Mouse (Mus musculus): ENCODE measurements around the gene Intu. TPM values are rescaled to one million over a fixed set of nuclear protein-coding genes. Genes with fewer than 3 reads are reported as not detected.

Intu gene
- total and polyA plus RNA-seq, 2 experiments from 2014 or later, result 3.2 to 10.5 TPM

DNA sequence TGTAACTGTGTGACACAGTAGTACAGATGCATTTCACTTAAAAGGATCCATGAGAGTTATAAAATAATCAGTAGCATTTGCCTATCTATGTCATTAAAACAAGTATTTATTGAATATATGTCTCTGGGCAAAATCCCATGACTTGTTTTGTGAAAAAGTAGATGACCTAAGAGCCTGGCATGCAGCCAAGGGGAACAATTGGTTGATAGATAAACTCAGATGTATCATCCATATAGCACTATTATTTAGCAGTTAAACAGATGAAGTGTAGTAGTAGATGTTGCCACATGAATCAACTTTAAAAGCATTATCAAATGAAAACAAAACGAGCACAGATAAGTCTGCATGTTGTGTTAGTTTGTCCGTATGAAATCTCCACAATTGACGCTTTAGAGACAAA, 187.9 kb downstream of the Intu start:
- DNase-seq, result no peak
- Histone ChIP-seq H3K9ac (no peak overlapping the region), H3K36me3 (ENCODE audit: insufficient read depth) (no peaks in the 10 kb centered on the region), H3K27ac (ENCODE audit: low read depth, low read length) (no peak overlapping the region), H3K4me1 (ENCODE audit: insufficient read depth) (no peaks in the 10 kb centered on the region), H3K27me3 (ENCODE audit: insufficient read depth, low read length) (no peaks in the 10 kb centered on the region), H3K4me3 (ENCODE audit: low read depth, low read length) (no peak overlapping the region), H3K4me2 (ENCODE audit: low read depth) (no peak overlapping the region), H3K9me3 (ENCODE audit: low read length) (no peaks in the 10 kb centered on the region)
- TF ChIP-seq CTCF (IDR thresholded peaks at IDR 0.05; ENCODE audit: low read depth), result no peak
- ATAC-seq, result no peak
- 85% methylated on average over 3 of the region's 3 CpGs for WGBS

- TF ChIP-seq CTCF (IDR thresholded peaks at IDR 0.05; ENCODE audit: low read depth), result no peak
- no peak overlapping the region for H3K4me3 ChIP-seq (ENCODE audit: low read depth, low read length)
- DNase-seq, result no peak
- no peaks in the 10 kb centered on the region for H3K27me3 ChIP-seq (ENCODE audit: insufficient read depth, low read length)
- no peak overlapping the region for H3K27ac ChIP-seq (ENCODE audit: low read depth, low read length)
- WGBS, result 90% methylated on average over 6 of the region's 6 CpGs
- no peaks in the 10 kb centered on the region for H3K9me3 ChIP-seq (ENCODE audit: low read length)
- H3K4me2 ChIP-seq (ENCODE audit: low read depth), result no peak overlapping the region
- H3K36me3 ChIP-seq (ENCODE audit: insufficient read depth), result no peaks in the 10 kb centered on the region
- no peak overlapping the region for H3K9ac ChIP-seq
- ATAC-seq, result no peak
- no peaks in the 10 kb centered on the region for H3K4me1 ChIP-seq (ENCODE audit: insufficient read depth)
Observed at GRCm38 (mm10) chr3:40738381-40738912, 207.4 kb downstream of the Intu start.

DNA sequence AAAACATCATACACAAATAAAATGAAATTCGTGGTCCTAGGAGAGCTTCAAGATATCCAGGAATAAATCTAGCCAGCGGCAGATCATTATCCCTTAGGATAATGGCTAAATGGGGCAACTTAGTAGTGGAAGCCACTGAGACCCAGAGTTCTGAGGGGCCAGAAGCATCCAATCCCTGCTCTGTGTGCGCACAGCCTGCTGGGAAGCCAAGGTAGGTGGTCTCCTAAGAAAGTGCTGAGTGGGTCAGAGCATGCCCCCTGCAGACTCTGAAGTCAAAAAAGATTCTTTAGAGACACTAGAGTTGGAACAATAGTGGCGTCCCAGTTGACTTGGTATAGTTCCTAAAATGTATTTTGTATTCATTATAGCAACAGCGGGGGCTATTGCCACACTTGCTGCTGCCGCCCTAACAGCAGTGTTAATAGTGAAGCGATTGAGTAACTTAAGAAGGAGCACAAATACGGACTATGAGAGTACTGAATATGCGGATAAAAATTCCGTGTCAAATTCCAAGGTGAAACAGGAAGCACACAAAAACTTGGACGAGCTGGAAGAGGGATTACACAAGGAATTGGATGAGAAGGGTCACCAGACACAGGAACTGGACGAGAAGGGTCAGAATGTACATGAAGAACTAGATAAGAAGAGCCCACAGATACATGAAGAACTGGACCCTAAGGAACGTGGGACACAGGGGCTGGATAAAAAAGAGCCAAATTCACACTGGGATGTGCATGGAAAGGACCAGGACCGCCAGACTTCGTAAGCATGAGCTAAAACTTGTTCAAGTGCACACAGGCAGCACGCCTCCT, 213.1 kb downstream of the Intu start, which contains the start of gene Hspa4l:
Gene Hspa4l, plus strand, starts transcription at position 472 of the 812 bp plus-strand sequence.
- Histone ChIP-seq H3K36me3 (ENCODE audit: insufficient read depth) (no peaks in the 10 kb centered on the region), H3K4me1 (ENCODE audit: insufficient read depth) (peaks cover 10% of the 10 kb centered on the region; the same call in 1 of the 2 replicates), H3K4me2 (ENCODE audit: low read depth) (peak within 1 kb of the TSS; percentile 92), H3K9me3 (ENCODE audit: low read length) (no peaks in the 10 kb centered on the region), H3K27me3 (ENCODE audit: insufficient read depth, low read length) (no peaks in the 10 kb centered on the region), H3K4me3 (ENCODE audit: low read depth, low read length) (peak within 1 kb of the TSS; percentile 87), H3K9ac (peak within 1 kb of the TSS; percentile 87), H3K27ac (ENCODE audit: low read depth, low read length) (peak within 1 kb of the TSS; percentile 90)
- DNase-seq (no peak), ATAC-seq (no peak)
- WGBS, result 13% methylated on average over 16 of the region's 16 CpGs
- no peak for TF ChIP-seq CTCF (IDR thresholded peaks at IDR 0.05; ENCODE audit: low read depth)

DNA sequence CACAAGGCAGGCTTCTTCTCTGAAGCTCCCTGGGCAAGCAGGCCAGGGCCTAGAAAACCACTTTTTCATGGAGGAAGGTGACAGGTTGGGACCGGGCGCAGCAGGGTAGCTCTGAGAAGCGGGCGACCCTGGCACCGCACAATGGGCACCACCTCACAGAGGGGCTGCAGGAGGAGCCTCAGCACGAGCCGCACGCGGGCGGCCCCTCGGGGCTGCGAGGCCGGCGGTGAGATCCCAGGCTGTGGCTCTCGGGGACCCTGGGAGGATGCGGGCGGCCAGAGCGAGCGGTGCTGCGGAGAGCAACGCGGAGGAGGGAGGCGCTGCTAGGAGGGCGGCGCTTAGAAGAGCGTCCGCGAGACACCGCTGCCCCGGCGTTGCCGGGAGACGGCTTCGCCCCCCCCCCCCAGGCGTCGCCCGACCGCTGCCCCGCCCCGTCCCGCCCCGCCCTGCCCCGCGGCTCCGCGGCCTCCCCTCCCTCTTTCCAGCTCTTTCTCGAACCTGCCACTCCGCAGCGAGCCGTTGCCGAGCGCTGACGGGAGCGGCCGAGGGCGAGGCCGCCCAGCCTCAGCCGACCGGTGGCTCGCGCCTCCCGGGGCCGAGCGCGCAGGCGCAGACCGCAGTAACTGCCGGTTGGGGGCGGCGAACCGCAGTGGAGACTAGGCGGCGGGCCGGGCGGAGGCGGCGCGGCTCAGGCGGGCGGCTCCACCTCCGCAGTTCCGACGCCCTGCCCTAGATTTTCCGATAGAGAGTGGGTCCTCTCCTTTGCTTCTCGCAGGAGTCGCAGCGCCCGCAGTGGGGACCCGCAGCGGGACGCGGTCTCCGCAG, 214.0 kb downstream of the Intu start:
- no peaks in the 10 kb centered on the region for H3K9me3 ChIP-seq (ENCODE audit: low read length)
- no peak for TF ChIP-seq CTCF (IDR thresholded peaks at IDR 0.05; ENCODE audit: low read depth)
- DNase-seq (peak; percentile 94), ATAC-seq (peak; percentile 96)
- H3K36me3 ChIP-seq (ENCODE audit: insufficient read depth), result no peaks in the 10 kb centered on the region
- no peaks in the 10 kb centered on the region for H3K27me3 ChIP-seq (ENCODE audit: insufficient read depth, low read length)
- H3K27ac ChIP-seq (ENCODE audit: low read depth, low read length), result peak overlapping the region; percentile 90
- peak overlapping the region; percentile 87 for H3K9ac ChIP-seq
- peak overlapping the region; percentile 92 for H3K4me2 ChIP-seq (ENCODE audit: low read depth)
- H3K4me3 ChIP-seq (ENCODE audit: low read depth, low read length), result peak overlapping the region; percentile 87
- WGBS, result under 1% methylated on average over 71 of the region's 93 CpGs
- peaks cover 10% of the 10 kb centered on the region; the same call in 1 of the 2 replicates for H3K4me1 ChIP-seq (ENCODE audit: insufficient read depth)

GRCm38 (mm10) chr3:40745661-40746547, 214.8 kb downstream of the Intu start:
- Histone ChIP-seq H3K9ac (peak overlapping the region; percentile 87), H3K4me1 (ENCODE audit: insufficient read depth) (peaks cover 10% of the 10 kb centered on the region; the same call in 1 of the 2 replicates), H3K4me3 (ENCODE audit: low read depth, low read length) (peak overlapping the region; percentile 87), H3K27me3 (ENCODE audit: insufficient read depth, low read length) (no peaks in the 10 kb centered on the region), H3K4me2 (ENCODE audit: low read depth) (peak overlapping the region; percentile 92), H3K27ac (ENCODE audit: low read depth, low read length) (peak overlapping the region; percentile 90), H3K36me3 (ENCODE audit: insufficient read depth) (no peaks in the 10 kb centered on the region), H3K9me3 (ENCODE audit: low read length) (no peaks in the 10 kb centered on the region)
- DNase-seq, result peak; percentile 49
- ATAC-seq, result no peak; the same call in 1 of the 2 replicates
- TF ChIP-seq CTCF (IDR thresholded peaks at IDR 0.05; ENCODE audit: low read depth), result no peak; the same call in 1 of the 2 replicates
- 3% methylated on average over 37 of the region's 37 CpGs for WGBS

Small RNA genes lying within 50 kb of the gene (microRNA-seq; reads per million reads assigned to microRNA genes)
- gene Gm23810, result 0 reads per million in 2 experiments

Other genes starting within 250 kb of the Intu start
- gene Slc25a31, start 177.6 kb downstream of the Intu start, total RNA-seq (2014; rRNA removed), result 0.05 and 0.08 TPM in 2 replicates
- 0.13 and 0.16 TPM in 2 replicates for gene Slc25a31, start 177.6 kb downstream of the Intu start, polyA plus RNA-seq (2015; fragmentation: Nextera tagmentation; extraction: Ambion mirVana)
- 24.9 and 31.0 TPM in 2 replicates for gene Hspa4l, start 213.2 kb downstream of the Intu start, total RNA-seq (2014; rRNA removed)
- gene Hspa4l, start 213.2 kb downstream of the Intu start, polyA plus RNA-seq (2015; fragmentation: Nextera tagmentation; extraction: Ambion mirVana), result 23.5 and 28.5 TPM in 2 replicates